Mouse (Mus musculus) heart, adult 2 months (tissue): ENCODE results near the gene Pde4b.

ENCODE experiments used
- CTCF ChIP-seq: fragments of 200-600 bp; IDR thresholded peaks from 2 replicates; pipeline ENCODE4 v1.8.1; 2022; ENCODE audit warnings: antibody characterized with exemption, mild to moderate bottlenecking, moderate library complexity
- EP300 ChIP-seq: fragments of 200-500 bp; IDR thresholded peaks from 2 replicates; pipeline ENCODE4 v1.6.1; 2011; ENCODE audit warnings: low read depth, low read length, control low read depth; ENCODE audit not compliant: insufficient read depth
- POLR2A ChIP-seq: fragments of 200-500 bp; IDR thresholded peaks from 2 replicates; pipeline ENCODE4 v1.6.1; 2011; ENCODE audit warnings: mild to moderate bottlenecking, low read depth, low read length, control low read depth; ENCODE audit not compliant: insufficient read depth

DNA sequence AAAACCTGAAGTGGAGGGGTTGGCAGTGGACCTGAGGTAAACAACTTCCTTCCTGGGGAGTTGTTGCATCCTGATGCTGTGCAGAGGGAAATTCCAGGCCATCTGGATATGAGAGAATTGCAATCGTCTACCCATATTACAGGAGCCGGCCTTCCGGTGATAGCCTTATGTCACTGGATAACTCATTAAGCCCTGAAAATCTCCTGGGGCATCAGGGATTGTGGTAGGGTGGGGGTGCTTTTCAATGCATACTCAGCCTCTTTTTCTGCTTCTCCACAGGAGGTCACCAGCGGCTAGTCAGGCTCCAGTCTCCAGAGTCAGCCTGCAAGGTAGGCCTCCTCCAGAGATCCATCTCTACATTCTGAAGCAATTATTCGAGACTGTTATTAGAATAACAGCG lies 418.4 kb downstream of the Pde4b start:
- TF ChIP-seq CTCF (peak; percentile 71), POLR2A (no peak), EP300 (peak; percentile 88)
